Mouse (Mus musculus): ENCODE results near the gene Gm3183. TPM values are rescaled to one million over a fixed set of nuclear protein-coding genes. Genes with fewer than 3 reads are reported as not detected.
"Not testable (repeated sequence)": the region's sequence is repeated elsewhere in the genome, so short reads cannot be mapped to it uniquely, and the experiment has no call there.

Gene Gm3183
- total RNA-seq (2012; rRNA removed) (not detected in 2 replicates), total RNA-seq (2014; rRNA removed) (0.70 TPM in 1 of 2 replicates, not detected in the other), polyA plus RNA-seq (2012; ENCODE audit: insufficient read length, low read depth) (not detected in 2 replicates)

GRCm38 (mm10) chr5:94865136-94865535, at the start of gene Gm3183:
Gm3183 (plus strand) TSS chr5:94865436.
- H3K4me2 ChIP-seq (ENCODE audit: insufficient read depth, low read depth, poor library complexity, severe bottlenecking); dilution Hi-C loops (cut with MboI; ENCODE audit: extremely low pct_ligation_motif_present, extremely low pct_unique_long_range_greater_than_20kb, low sequenced_read_pairs); DNase-seq (ENCODE audit: extremely low read depth); H3K36me3 ChIP-seq (replicated peaks in 1 of 2; ENCODE audit: control insufficient read depth in 1 of 2, insufficient read depth in 1 of 2, low read length in 1 of 2); H3K27ac ChIP-seq (ENCODE audit: insufficient read depth, low read depth); H3K79me2 ChIP-seq (replicated peaks; ENCODE audit: control insufficient read depth, extremely low read depth, insufficient read depth, poor library complexity, severe bottlenecking); H3K4me3 ChIP-seq (replicated peaks in 1 of 3; ENCODE audit: low read depth in 2 of 3, low read length in 2 of 3, poor library complexity in 1 of 3); H3K9me3 ChIP-seq (replicated peaks; ENCODE audit: low read length); in situ Hi-C loops (cut with MboI; ENCODE audit: low pct_ligation_motif_present, low pct_unique_long_range_greater_than_20kb, low sequenced_read_pairs); H3K9ac ChIP-seq (ENCODE audit: insufficient read depth, low read depth); H3K4me1 ChIP-seq (ENCODE audit: control insufficient read depth in 1 of 2, insufficient read depth in 2 of 2); H3K27me3 ChIP-seq (replicated peaks): not testable (repeated sequence)

Other genes starting within 250 kb of the Gm3183 start
- gene Gm3147, start 249.1 kb upstream of the Gm3183 start, total RNA-seq (2012; rRNA removed), result not detected in 2 replicates
- gene Gm3147, start 249.1 kb upstream of the Gm3183 start, total RNA-seq (2014; rRNA removed), result not detected in 2 replicates
- gene Gm3147, start 249.1 kb upstream of the Gm3183 start, polyA plus RNA-seq (2012; ENCODE audit: insufficient read length, low read depth), result not detected in 2 replicates
- gene Gm6509, start 241.5 kb upstream of the Gm3183 start, total RNA-seq (2012; rRNA removed), result not detected in 2 replicates
- not detected in 2 replicates for gene Gm6509, start 241.5 kb upstream of the Gm3183 start, total RNA-seq (2014; rRNA removed)
- gene Gm6509, start 241.5 kb upstream of the Gm3183 start, polyA plus RNA-seq (2012; ENCODE audit: insufficient read length, low read depth), result not detected in 2 replicates
- gene Gm6205, start 217.1 kb upstream of the Gm3183 start, total RNA-seq (2012; rRNA removed), result not detected in 2 replicates
- gene Gm6205, start 217.1 kb upstream of the Gm3183 start, total RNA-seq (2014; rRNA removed), result not detected in 2 replicates
- not detected in 2 replicates for gene Gm6205, start 217.1 kb upstream of the Gm3183 start, polyA plus RNA-seq (2012; ENCODE audit: insufficient read length, low read depth)
- gene Gm6367, start 123.2 kb downstream of the Gm3183 start, total RNA-seq (2012; rRNA removed), result not detected in 2 replicates
- gene Gm6367, start 123.2 kb downstream of the Gm3183 start, total RNA-seq (2014; rRNA removed), result not detected in 2 replicates
- gene Gm6367, start 123.2 kb downstream of the Gm3183 start, polyA plus RNA-seq (2012; ENCODE audit: insufficient read length, low read depth), result not detected in 2 replicates
- not detected in 2 replicates for gene Gm7942, start 241.5 kb downstream of the Gm3183 start, total RNA-seq (2012; rRNA removed)
- gene Gm7942, start 241.5 kb downstream of the Gm3183 start, total RNA-seq (2014; rRNA removed), result not detected in 2 replicates
- not detected in 2 replicates for gene Gm7942, start 241.5 kb downstream of the Gm3183 start, polyA plus RNA-seq (2012; ENCODE audit: insufficient read length, low read depth)

Data from CH12.LX (cell line).